Mouse (Mus musculus) megakaryocyte progenitor cell, adult 5-6 weeks (primary cell): ENCODE data around the gene Tbc1d10b. TPM values are rescaled to one million over a fixed set of nuclear protein-coding genes. Genes with fewer than 3 reads are reported as not detected.

Source experiments
- ATAC-seq: replicated peaks from 2 replicates; pipeline ENCODE4 v1.8.0; 2016; ENCODE audit warnings: mild to moderate bottlenecking, moderate TSS enrichment, inconsistent platforms; ENCODE audit not compliant: poor library complexity
- total RNA-seq, 2 experiments: library from RNA; stranded (forward) in 1 of 2; stranded (reverse) in 1 of 2; fragments of 157-497, 149-512 nt in 1 of 2; fragments of 200-1000 nt in 1 of 2; gene quantifications; 2 replicates each; pipeline versions ENCODE4 v1.2.3 to v1.2.4; 2015 to 2017

The Tbc1d10b gene
- total RNA-seq, 2 experiments from 2014 or later: 13.8 to 36.0 TPM

- ATAC-seq: no peak; the same call in 1 of the 2 replicates
These were observed 44.3 kb downstream of the Tbc1d10b start for GRCm38 (mm10) chr7:127164002-127164401.

- 0 out of 2 replicates have a peak, but pooled peaks have one; percentile 41 for ATAC-seq
These were observed 45.7 kb downstream of the Tbc1d10b start for GRCm38 (mm10) chr7:127162546-127162945.

- ATAC-seq: peak; percentile 87
These were observed 50.7 kb downstream of the Tbc1d10b start for GRCm38 (mm10) chr7:127157548-127157947.

- ATAC-seq: no peak
These were observed 54.8 kb downstream of the Tbc1d10b start for GRCm38 (mm10) chr7:127153477-127153876.

- ATAC-seq: no peak
These were observed 55.8 kb downstream of the Tbc1d10b start for GRCm38 (mm10) chr7:127152464-127152863.

- ATAC-seq: no peak
These were observed 60.4 kb downstream of the Tbc1d10b start for GRCm38 (mm10) chr7:127147901-127148300.

Other genes with a start within 250 kb of the Tbc1d10b start
- gene Cdipt, start 232.6 kb downstream of the Tbc1d10b start, total RNA-seq (2015): 41.2 and 42.3 TPM in 2 replicates
- 50.1 and 54.7 TPM in 2 replicates for gene Cdipt, start 232.6 kb downstream of the Tbc1d10b start, total RNA-seq (2017)
- 4.3 and 4.9 TPM in 2 replicates for gene Cdiptos, start 232.4 kb downstream of the Tbc1d10b start, total RNA-seq (2015)
- 0.62 and 3.2 TPM in 2 replicates for gene Cdiptos, start 232.4 kb downstream of the Tbc1d10b start, total RNA-seq (2017)
- gene Mvp, start 193.8 kb downstream of the Tbc1d10b start, total RNA-seq (2015): 2.2 and 5.1 TPM in 2 replicates
- gene Mvp, start 193.8 kb downstream of the Tbc1d10b start, total RNA-seq (2017): 17.4 and 19.2 TPM in 2 replicates
- gene Pagr1b, start 192.0 kb downstream of the Tbc1d10b start, total RNA-seq (2015): not detected in 2 replicates
- gene Pagr1b, start 192.0 kb downstream of the Tbc1d10b start, total RNA-seq (2017): not detected in 2 replicates
- 44.2 and 55.4 TPM in 2 replicates for gene Pagr1a, start 191.1 kb downstream of the Tbc1d10b start, total RNA-seq (2015)
- gene Pagr1a, start 191.1 kb downstream of the Tbc1d10b start, total RNA-seq (2017): 39.8 and 48.1 TPM in 2 replicates
- 0.69 TPM in 1 of 2 replicates, not detected in the other for gene Gm42742, start 187.4 kb downstream of the Tbc1d10b start, total RNA-seq (2015)
- 0.21 and 3.7 TPM in 2 replicates for gene Gm42742, start 187.4 kb downstream of the Tbc1d10b start, total RNA-seq (2017)
- gene Prrt2, start 187.3 kb downstream of the Tbc1d10b start, total RNA-seq (2015): 0.74 and 1.1 TPM in 2 replicates
- gene Prrt2, start 187.3 kb downstream of the Tbc1d10b start, total RNA-seq (2017): 0.44 TPM in 1 of 2 replicates, not detected in the other
- 93.4 and 103 TPM in 2 replicates for gene Maz, start 181.4 kb downstream of the Tbc1d10b start, total RNA-seq (2015)
- 64.2 and 64.5 TPM in 2 replicates for gene Maz, start 181.4 kb downstream of the Tbc1d10b start, total RNA-seq (2017)
- 76.8 and 89.8 TPM in 2 replicates for gene Kif22, start 166.0 kb downstream of the Tbc1d10b start, total RNA-seq (2015)
- gene Kif22, start 166.0 kb downstream of the Tbc1d10b start, total RNA-seq (2017): 67.8 and 84.8 TPM in 2 replicates
- 4.4 and 4.7 TPM in 2 replicates for gene Zg16, start 121.1 kb downstream of the Tbc1d10b start, total RNA-seq (2015)
- gene Zg16, start 121.1 kb downstream of the Tbc1d10b start, total RNA-seq (2017): 1.7 and 4.0 TPM in 2 replicates
- 27.4 and 27.5 TPM in 2 replicates for gene AI467606, start 117.1 kb downstream of the Tbc1d10b start, total RNA-seq (2015)
- 17.5 and 20.6 TPM in 2 replicates for gene AI467606, start 117.1 kb downstream of the Tbc1d10b start, total RNA-seq (2017)
- 2.0 and 3.5 TPM in 2 replicates for gene Qprt, start 86.2 kb downstream of the Tbc1d10b start, total RNA-seq (2015)
- 1.1 and 1.9 TPM in 2 replicates for gene Qprt, start 86.2 kb downstream of the Tbc1d10b start, total RNA-seq (2017)
- gene Spn, start 70.6 kb downstream of the Tbc1d10b start, total RNA-seq (2015): 86.0 and 93.4 TPM in 2 replicates
- gene Spn, start 70.6 kb downstream of the Tbc1d10b start, total RNA-seq (2017): 294 and 316 TPM in 2 replicates
- gene Cd2bp2, start 12.4 kb downstream of the Tbc1d10b start, total RNA-seq (2015): 16.8 and 17.4 TPM in 2 replicates
- gene Cd2bp2, start 12.4 kb downstream of the Tbc1d10b start, total RNA-seq (2017): 56.0 and 65.7 TPM in 2 replicates
- 7.8 and 10.6 TPM in 2 replicates for gene Mylpf, start 422 bp upstream of the Tbc1d10b start, total RNA-seq (2015)
- gene Mylpf, start 422 bp upstream of the Tbc1d10b start, total RNA-seq (2017): 6.0 and 6.8 TPM in 2 replicates
- gene Zfp553, start 24.6 kb upstream of the Tbc1d10b start, total RNA-seq (2015): 6.5 and 9.0 TPM in 2 replicates
- gene Zfp553, start 24.6 kb upstream of the Tbc1d10b start, total RNA-seq (2017): 13.8 and 15.4 TPM in 2 replicates
- 27.0 and 38.6 TPM in 2 replicates for gene Sept1, start 24.7 kb upstream of the Tbc1d10b start, total RNA-seq (2015)
- 21.7 and 35.4 TPM in 2 replicates for gene Sept1, start 24.7 kb upstream of the Tbc1d10b start, total RNA-seq (2017)
- 3.4 and 3.5 TPM in 2 replicates for gene Zfp771, start 35.8 kb upstream of the Tbc1d10b start, total RNA-seq (2015)
- gene Zfp771, start 35.8 kb upstream of the Tbc1d10b start, total RNA-seq (2017): 2.7 and 8.0 TPM in 2 replicates
- gene Dctpp1, start 52.2 kb upstream of the Tbc1d10b start, total RNA-seq (2015): 92.7 and 106 TPM in 2 replicates
- gene Dctpp1, start 52.2 kb upstream of the Tbc1d10b start, total RNA-seq (2017): 62.4 and 63.5 TPM in 2 replicates
- 63.9 and 74.4 TPM in 2 replicates for gene Sephs2, start 65.6 kb upstream of the Tbc1d10b start, total RNA-seq (2015)
- 161 and 168 TPM in 2 replicates for gene Sephs2, start 65.6 kb upstream of the Tbc1d10b start, total RNA-seq (2017)
- 50.3 and 53.6 TPM in 2 replicates for gene Itgal, start 87.8 kb upstream of the Tbc1d10b start, total RNA-seq (2015)
- gene Itgal, start 87.8 kb upstream of the Tbc1d10b start, total RNA-seq (2017): 21.4 and 23.8 TPM in 2 replicates
- gene Zfp768, start 137.1 kb upstream of the Tbc1d10b start, total RNA-seq (2015): 2.3 and 3.2 TPM in 2 replicates
- gene Zfp768, start 137.1 kb upstream of the Tbc1d10b start, total RNA-seq (2017): 6.5 and 8.9 TPM in 2 replicates
- 4.2 and 4.3 TPM in 2 replicates for gene Zfp747, start 167.6 kb upstream of the Tbc1d10b start, total RNA-seq (2015)
- gene Zfp747, start 167.6 kb upstream of the Tbc1d10b start, total RNA-seq (2017): 7.4 and 9.2 TPM in 2 replicates
- gene 9130019O22Rik, start 178.7 kb upstream of the Tbc1d10b start, total RNA-seq (2015): 1.5 and 2.1 TPM in 2 replicates
- 4.2 and 6.5 TPM in 2 replicates for gene 9130019O22Rik, start 178.7 kb upstream of the Tbc1d10b start, total RNA-seq (2017)
- gene E430018J23Rik, start 185.2 kb upstream of the Tbc1d10b start, total RNA-seq (2015): 1.0 and 1.5 TPM in 2 replicates
- 2.3 and 4.8 TPM in 2 replicates for gene E430018J23Rik, start 185.2 kb upstream of the Tbc1d10b start, total RNA-seq (2017)
- 9.3 and 10.9 TPM in 2 replicates for gene Zfp764, start 198.4 kb upstream of the Tbc1d10b start, total RNA-seq (2015)
- 9.9 and 12.4 TPM in 2 replicates for gene Zfp764, start 198.4 kb upstream of the Tbc1d10b start, total RNA-seq (2017)
- 7.1 and 9.0 TPM in 2 replicates for gene Zfp688, start 213.6 kb upstream of the Tbc1d10b start, total RNA-seq (2015)
- 4.7 and 5.9 TPM in 2 replicates for gene Zfp688, start 213.6 kb upstream of the Tbc1d10b start, total RNA-seq (2017)
- gene Zfp689, start 240.7 kb upstream of the Tbc1d10b start, total RNA-seq (2015): 2.2 and 2.3 TPM in 2 replicates
- gene Zfp689, start 240.7 kb upstream of the Tbc1d10b start, total RNA-seq (2017): 1.2 and 3.0 TPM in 2 replicates